Mouse (Mus musculus) forebrain, embryonic 10.5 days (tissue): ENCODE results near the gene Atp6v0b. TPM values are rescaled to one million over a fixed set of nuclear protein-coding genes. Genes with fewer than 3 reads are reported as not detected.

ENCODE experiments used
- DNase-seq: peaks from one replicate; pipeline ENCODE4 v3.0.0-alpha.2; 2017; ENCODE audit warnings: low spot score; ENCODE audit errors: extremely low spot score
- H3K27ac ChIP-seq: fragments of 300-500 bp; sonication (generic); 2 replicates; pipeline ENCODE4 v1.5.1; 2016; ENCODE audit warnings: mild to moderate bottlenecking
- H3K27me3 ChIP-seq: fragments of 300-500 bp; sonication (generic); 2 replicates; pipeline ENCODE4 v1.6.1; 2016; ENCODE audit warnings: mild to moderate bottlenecking; ENCODE audit not compliant: poor library complexity, severe bottlenecking
- H3K36me3 ChIP-seq: fragments of 300-500 bp; sonication (generic); replicated peaks from 2 replicates; pipeline ENCODE4 v1.6.1; 2016; ENCODE audit warnings: mild to moderate bottlenecking, moderate library complexity
- H3K4me1 ChIP-seq: fragments of 300-500 bp; sonication (generic); 2 replicates; pipeline ENCODE4 v1.6.1; 2016
- H3K4me3 ChIP-seq: fragments of 300-500 bp; sonication (generic); 2 replicates; pipeline ENCODE4 v1.5.1; 2016; ENCODE audit warnings: mild to moderate bottlenecking, moderate library complexity
- H3K9me3 ChIP-seq: fragments of 300-500 bp; sonication (generic); 2 replicates; pipeline ENCODE4 v1.6.1; 2016; ENCODE audit warnings: mild to moderate bottlenecking, moderate library complexity
- WGBS: fragments of 180-500 bp; shearing (Covaris S2); methylation state at CpG from one replicate; pipeline ENCODE4 v1.1.7; 2016; 5-methylcytosine and 5-hydroxymethylcytosine counted together
- polyA plus RNA-seq: library from polyadenylated mRNA; unstranded; fragments of >200 nt; fragmentation: Nextera tagmentation; extraction: Ambion mirVana; gene quantifications from 2 replicates; pipeline ENCODE4 v1.2.1, GENCODE M21; 2016

Atp6v0b gene
- polyA plus RNA-seq, 1 experiment from 2014 or later: 160 TPM

GRCm38 (mm10) chr4:117904094-117904493, 17.0 kb upstream of the Atp6v0b start:
- Histone ChIP-seq H3K36me3 (peaks cover 94% of the 10 kb centered on the region), H3K27me3 (no peaks in the 10 kb centered on the region), H3K9me3 (no peaks in the 10 kb centered on the region), H3K4me3 (no peak overlapping the region), H3K27ac (no peak overlapping the region), H3K4me1 (peaks cover 13% of the 10 kb centered on the region)
- DNase-seq: no peak
- WGBS: 94% methylated on average over 10 of the region's 10 CpGs

GRCm38 (mm10) chr4:117898111-117898510, 11.0 kb upstream of the Atp6v0b start:
- no peaks in the 10 kb centered on the region for H3K9me3 ChIP-seq
- no peak overlapping the region for H3K4me3 ChIP-seq
- no peaks in the 10 kb centered on the region for H3K27me3 ChIP-seq
- 84% methylated on average over 3 of the region's 3 CpGs for WGBS
- peaks cover 97% of the 10 kb centered on the region for H3K36me3 ChIP-seq
- H3K27ac ChIP-seq: no peak overlapping the region
- no peak for DNase-seq
- H3K4me1 ChIP-seq: no peaks in the 10 kb centered on the region

- Histone ChIP-seq H3K36me3 (peaks cover 76% of the 10 kb centered on the region), H3K4me3 (no peak overlapping the region), H3K9me3 (no peaks in the 10 kb centered on the region), H3K4me1 (peaks cover 12% of the 10 kb centered on the region), H3K27me3 (no peaks in the 10 kb centered on the region), H3K27ac (no peak overlapping the region)
- WGBS: 94% methylated on average over 6 of the region's 6 CpGs
- no peak for DNase-seq
Measured at GRCm38 (mm10) chr4:117896031-117896430, 8.9 kb upstream of the Atp6v0b start.

- no peaks in the 10 kb centered on the region for H3K27me3 ChIP-seq
- peaks cover 75% of the 10 kb centered on the region for H3K36me3 ChIP-seq
- no peak for DNase-seq
- peaks cover 18% of the 10 kb centered on the region for H3K4me1 ChIP-seq
- H3K27ac ChIP-seq: no peak overlapping the region
- 89% methylated on average over 7 of the region's 7 CpGs for WGBS
- H3K4me3 ChIP-seq: no peak overlapping the region
- H3K9me3 ChIP-seq: no peaks in the 10 kb centered on the region
Measured at GRCm38 (mm10) chr4:117895339-117895738, 8.2 kb upstream of the Atp6v0b start.

- DNase-seq: no peak
- Histone ChIP-seq H3K27ac (no peak overlapping the region), H3K36me3 (peaks cover 75% of the 10 kb centered on the region), H3K4me3 (no peak overlapping the region), H3K4me1 (peaks cover 18% of the 10 kb centered on the region), H3K27me3 (no peaks in the 10 kb centered on the region), H3K9me3 (no peaks in the 10 kb centered on the region)
- WGBS: 93% methylated on average over 8 of the region's 8 CpGs
Measured at GRCm38 (mm10) chr4:117894601-117895000, 7.5 kb upstream of the Atp6v0b start.

- Histone ChIP-seq H3K36me3 (peaks cover 72% of the 10 kb centered on the region), H3K27me3 (no peaks in the 10 kb centered on the region)
- 24% methylated on average over 9 of the region's 9 CpGs for WGBS
Measured at GRCm38 (mm10) chr4:117893376-117893775, 6.2 kb upstream of the Atp6v0b start.

GRCm38 (mm10) chr4:117891738-117892161, 4.6 kb upstream of the Atp6v0b start, which contains the start of gene Dph2:
TSS of gene Dph2 (minus strand) at chr4:117892032.
- no peaks in the 10 kb centered on the region for H3K27me3 ChIP-seq
- H3K9me3 ChIP-seq: no peaks in the 10 kb centered on the region
- DNase-seq: peak; percentile 85
- H3K27ac ChIP-seq: peak within 1 kb of the TSS; percentile 62
- H3K36me3 ChIP-seq: peaks cover 56% of the 10 kb centered on the region
- WGBS: under 1% methylated on average over 21 of the region's 21 CpGs
- H3K4me1 ChIP-seq: peaks cover 27% of the 10 kb centered on the region
- H3K4me3 ChIP-seq: peak within 1 kb of the TSS; percentile 87

More at GRCm38 (mm10) chr4:117893376-117893775, 6.2 kb upstream of the Atp6v0b start:
- Histone ChIP-seq H3K4me3 (no peak overlapping the region), H3K4me1 (peaks cover 18% of the 10 kb centered on the region), H3K27ac (no peak overlapping the region), H3K9me3 (no peaks in the 10 kb centered on the region)
- no peak for DNase-seq

GRCm38 (mm10) chr4:117890750-117891149, 3.6 kb upstream of the Atp6v0b start:
- peak overlapping the region; percentile 87 for H3K4me3 ChIP-seq
- no peak overlapping the region for H3K27ac ChIP-seq
- WGBS: 73% methylated on average over 8 of the region's 8 CpGs
- no peaks in the 10 kb centered on the region for H3K27me3 ChIP-seq
- DNase-seq: no peak
- H3K36me3 ChIP-seq: peaks cover 50% of the 10 kb centered on the region
- peaks cover 37% of the 10 kb centered on the region for H3K4me1 ChIP-seq
- no peaks in the 10 kb centered on the region for H3K9me3 ChIP-seq

GRCm38 (mm10) chr4:117890031-117890430, 2.9 kb upstream of the Atp6v0b start:
- Histone ChIP-seq H3K4me3 (0 out of 2 replicates have a peak overlapping the region, but pooled peaks have one; percentile 87), H3K4me1 (peaks cover 44% of the 10 kb centered on the region), H3K27ac (no peak overlapping the region), H3K36me3 (peaks cover 50% of the 10 kb centered on the region), H3K9me3 (no peaks in the 10 kb centered on the region), H3K27me3 (no peaks in the 10 kb centered on the region)
- DNase-seq: no peak
- WGBS: 91% methylated on average over 14 of the region's 14 CpGs

GRCm38 (mm10) chr4:117889471-117889870, 2.3 kb upstream of the Atp6v0b start:
- Histone ChIP-seq H3K36me3 (peaks cover 50% of the 10 kb centered on the region), H3K27ac (no peak overlapping the region), H3K9me3 (no peaks in the 10 kb centered on the region), H3K4me1 (peaks cover 45% of the 10 kb centered on the region), H3K27me3 (no peaks in the 10 kb centered on the region), H3K4me3 (no peak overlapping the region)
- DNase-seq: no peak
- 95% methylated on average over 15 of the region's 15 CpGs for WGBS

GRCm38 (mm10) chr4:117887920-117888319, 787 bp upstream of the Atp6v0b start:
- WGBS: 80% methylated on average over 2 of the region's 2 CpGs
- Histone ChIP-seq H3K36me3 (peaks cover 46% of the 10 kb centered on the region), H3K27ac (no peak overlapping the region), H3K9me3 (no peaks in the 10 kb centered on the region), H3K4me1 (peaks cover 57% of the 10 kb centered on the region), H3K27me3 (no peaks in the 10 kb centered on the region), H3K4me3 (peak overlapping the region; percentile 69; the same call in 1 of the 2 replicates)
- DNase-seq: no peak

GRCm38 (mm10) chr4:117886644-117887043, 489 bp downstream of the Atp6v0b start:
- peaks cover 63% of the 10 kb centered on the region for H3K4me1 ChIP-seq
- peaks cover 46% of the 10 kb centered on the region for H3K36me3 ChIP-seq
- peak overlapping the region; percentile 69 for H3K4me3 ChIP-seq
- no peaks in the 10 kb centered on the region for H3K27me3 ChIP-seq
- H3K9me3 ChIP-seq: no peaks in the 10 kb centered on the region
- no peak for DNase-seq
- WGBS: 4% methylated on average over 24 of the region's 24 CpGs
- H3K27ac ChIP-seq: peak overlapping the region; percentile 83

- no peak for DNase-seq
- Histone ChIP-seq H3K36me3 (peaks cover 53% of the 10 kb centered on the region), H3K27ac (no peak overlapping the region), H3K4me3 (peak overlapping the region; percentile 69), H3K4me1 (peaks cover 64% of the 10 kb centered on the region), H3K27me3 (no peaks in the 10 kb centered on the region), H3K9me3 (no peaks in the 10 kb centered on the region)
- 84% methylated on average over 9 of the region's 9 CpGs for WGBS
Measured at GRCm38 (mm10) chr4:117885994-117886393, 1.1 kb downstream of the Atp6v0b start.

- peaks cover 54% of the 10 kb centered on the region for H3K36me3 ChIP-seq
Measured at GRCm38 (mm10) chr4:117885093-117885492, 2.0 kb downstream of the Atp6v0b start.

More at GRCm38 (mm10) chr4:117885093-117885492, 2.0 kb downstream of the Atp6v0b start:
- 96% methylated on average over 10 of the region's 10 CpGs for WGBS
- H3K27me3 ChIP-seq: no peaks in the 10 kb centered on the region
- no peak overlapping the region for H3K27ac ChIP-seq
- no peaks in the 10 kb centered on the region for H3K9me3 ChIP-seq
- H3K4me1 ChIP-seq: peaks cover 64% of the 10 kb centered on the region
- H3K4me3 ChIP-seq: no peak overlapping the region
- no peak for DNase-seq
